Mouse (Mus musculus) CH12.LX (cell line): Measurements from ENCODE around the gene 1700066M21Rik. TPM values are rescaled to one million over a fixed set of nuclear protein-coding genes. Genes with fewer than 3 reads are reported as not detected.

Source experiments
- DNase-seq: peaks from one replicate; pipeline ENCODE4 v3.0.0-alpha.2; 2013; ENCODE audit errors: extremely low read depth
- H3K27ac ChIP-seq: 2 replicates; pipeline ENCODE4 v1.5.1; 2012; ENCODE audit warnings: low read depth, mild to moderate bottlenecking, control low read depth, moderate library complexity; ENCODE audit not compliant: insufficient read depth
- H3K27me3 ChIP-seq: replicated peaks from 2 replicates; pipeline ENCODE3; 2012; ENCODE audit warnings: inconsistent platforms
- H3K36me3 ChIP-seq, 2 experiments: replicated peaks in 1 of 2; 2 replicates each; pipeline versions ENCODE3 to v1.6.1; 2012; ENCODE audit warnings: inconsistent platforms in 1 of 2, low read length in 1 of 2, mild to moderate bottlenecking in 1 of 2, mixed read lengths in 1 of 2, moderate library complexity in 1 of 2; ENCODE audit not compliant: control insufficient read depth in 1 of 2, insufficient read depth in 1 of 2
- H3K4me1 ChIP-seq, 2 experiments: 2 replicates each; pipeline ENCODE4 v1.6.1; 2012; ENCODE audit warnings: inconsistent platforms in 1 of 2, moderate library complexity in 1 of 2; ENCODE audit not compliant: insufficient read depth in 2 of 2, control insufficient read depth in 1 of 2
- H3K4me2 ChIP-seq: 2 replicates; pipeline ENCODE4 v1.6.1; 2012; ENCODE audit warnings: low read depth, mild to moderate bottlenecking, control low read depth; ENCODE audit not compliant: poor library complexity, insufficient read depth, severe bottlenecking
- H3K4me3 ChIP-seq, 3 experiments: fragments of 150-350 bp in 1 of 3; sonication (generic) in 1 of 3; replicated peaks in 1 of 3; 2 replicates each; pipeline versions ENCODE3 to v1.5.1; 2011 to 2012; ENCODE audit warnings: low read depth in 2 of 3, low read length in 2 of 3, mild to moderate bottlenecking in 2 of 3, moderate library complexity in 2 of 3, control low read depth in 1 of 3, improper control_type of control experiment in 1 of 3, inconsistent platforms in 1 of 3, mixed read lengths in 1 of 3; ENCODE audit not compliant: poor library complexity in 1 of 3
- H3K79me2 ChIP-seq: replicated peaks from 2 replicates; pipeline ENCODE4 v1.6.1; 2012; ENCODE audit warnings: mild to moderate bottlenecking, moderate library complexity; ENCODE audit not compliant: control insufficient read depth, poor library complexity, insufficient read depth, severe bottlenecking; ENCODE audit errors: extremely low read depth
- H3K9ac ChIP-seq: 2 replicates; pipeline ENCODE4 v1.6.1; 2012; ENCODE audit warnings: low read depth, mild to moderate bottlenecking, control low read depth, moderate library complexity; ENCODE audit not compliant: insufficient read depth
- H3K9me3 ChIP-seq: replicated peaks from 2 replicates; pipeline ENCODE3; 2012; ENCODE audit warnings: low read length, inconsistent platforms, mixed read lengths
- EP300 ChIP-seq: IDR thresholded peaks from 2 replicates; pipeline ENCODE4 v1.6.1; 2011; ENCODE audit warnings: low read length, improper control_type of control experiment
- HCFC1 ChIP-seq: IDR thresholded peaks from 2 replicates; pipeline ENCODE4 v1.6.1; 2012; ENCODE audit warnings: low read depth, mild to moderate bottlenecking, inconsistent platforms, low read length, improper control_type of control experiment
- IRF4 ChIP-seq: IDR thresholded peaks from 2 replicates; pipeline ENCODE4 v1.6.1; 2014; ENCODE audit warnings: low read depth, mild to moderate bottlenecking, inconsistent platforms, low read length, improper control_type of control experiment
- MXI1 ChIP-seq: IDR thresholded peaks from 2 replicates; pipeline ENCODE4 v1.6.1; 2011; ENCODE audit warnings: mild to moderate bottlenecking, low read depth, low read length, improper control_type of control experiment
- PAX5 ChIP-seq: IDR thresholded peaks from 2 replicates; pipeline ENCODE4 v1.6.1; 2012; ENCODE audit warnings: low read length, inconsistent platforms, mixed read lengths
- SIN3A ChIP-seq: IDR thresholded peaks from 2 replicates; pipeline ENCODE4 v1.6.1; 2012; ENCODE audit warnings: low read length, improper control_type of control experiment, inconsistent platforms
- TCF12 ChIP-seq: IDR thresholded peaks from 2 replicates; pipeline ENCODE4 v1.6.1; 2014; ENCODE audit warnings: low read depth, mild to moderate bottlenecking, inconsistent platforms, low read length, improper control_type of control experiment
- ZNF384 ChIP-seq: IDR thresholded peaks from 2 replicates; pipeline ENCODE4 v1.6.1; 2012; ENCODE audit warnings: low read depth, low read length, improper control_type of control experiment, inconsistent platforms
- dilution Hi-C: fragments of 300-500 bp; cut with MboI; formaldehyde crosslinking; loops from 2 replicates; pipeline ENCODE4 v1.14.3; 2020; ENCODE audit warnings: low sequenced_read_pairs; ENCODE audit not compliant: extremely low pct_unique_long_range_greater_than_20kb, extremely low pct_ligation_motif_present
- in situ Hi-C: fragments of 300-500 bp; cut with MboI; formaldehyde crosslinking; loops from 3 replicates; pipeline ENCODE4 v1.14.3; 2019; ENCODE audit warnings: low sequenced_read_pairs, low pct_ligation_motif_present, low pct_unique_long_range_greater_than_20kb, mixed read lengths
- polyA plus RNA-seq: library from polyadenylated mRNA; unstranded; fragments of >175 nt; gene quantifications from 2 replicates; pipeline ENCODE4 v1.2.1, GENCODE M21; 2012; ENCODE audit warnings: low read depth; ENCODE audit not compliant: insufficient read length
- total RNA-seq, 2 experiments: library from RNA; depleted of rRNA; stranded (reverse); fragments of 300-350 nt in 1 of 2; fragments of >200 nt in 1 of 2; gene quantifications; 2 replicates each; pipeline ENCODE4 v1.2.3; 2012 to 2014

1700066M21Rik gene
- total and polyA plus RNA-seq, 3 experiments, result 7.0 to 17.4 (median 8.0) TPM

- no peak for TF ChIP-seq ZNF384
- TF ChIP-seq IRF4, result no peak
- TF ChIP-seq TCF12, result no peak
- TF ChIP-seq PAX5, result no peak
- TF ChIP-seq HCFC1, result no peak
- no peak for TF ChIP-seq MXI1
- TF ChIP-seq EP300, result no peak
- TF ChIP-seq SIN3A, result no peak
- Histone ChIP-seq H3K27ac (no peak overlapping the region), H3K79me2 (no peaks in the 10 kb centered on the region), H3K9me3 (no peaks in the 10 kb centered on the region), H3K27me3 (no peaks in the 10 kb centered on the region), H3K4me3 (no peak overlapping the region), H3K4me2 (no peak overlapping the region), H3K4me1 (peaks cover 0 to 8% of the 10 kb centered on the region in 2 experiments; a peak in 1 of 4 replicates), H3K36me3 (no peaks in the 10 kb centered on the region), H3K9ac (no peak overlapping the region)
- dilution Hi-C loops, result no loop called here
- DNase-seq, result no peak
- in situ Hi-C loops, result no loop called here
Measured at GRCm38 (mm10) chr1:57433141-57433540, 55.7 kb downstream of the 1700066M21Rik start.

Other genes starting within 250 kb of the 1700066M21Rik start
- 7.0 and 8.7 TPM in 2 replicates for gene Maip1, start 28.7 kb downstream of the 1700066M21Rik start, total RNA-seq (2012; rRNA removed)
- 15.5 and 15.7 TPM in 2 replicates for gene Maip1, start 28.7 kb downstream of the 1700066M21Rik start, total RNA-seq (2014; rRNA removed)
- gene Maip1, start 28.7 kb downstream of the 1700066M21Rik start, polyA plus RNA-seq, result 13.6 and 13.9 TPM in 2 replicates
- gene Tyw5, start 29.5 kb downstream of the 1700066M21Rik start, total RNA-seq (2012; rRNA removed), result 20.3 and 21.3 TPM in 2 replicates
- 50.1 and 68.9 TPM in 2 replicates for gene Tyw5, start 29.5 kb downstream of the 1700066M21Rik start, total RNA-seq (2014; rRNA removed)
- 21.0 and 24.7 TPM in 2 replicates for gene Tyw5, start 29.5 kb downstream of the 1700066M21Rik start, polyA plus RNA-seq